Mouse (Mus musculus): ENCODE measurements around the gene Ubtd2. TPM values are rescaled to one million over a fixed set of nuclear protein-coding genes. Genes with fewer than 3 reads are reported as not detected.
"Not testable (repeated sequence)": the region's sequence is repeated elsewhere in the genome, so short reads cannot be mapped to it uniquely, and the experiment has no call there.

Ubtd2 gene
- total RNA-seq, 1 experiment from 2014 or later, result 7.0 TPM

GRCm38 (mm10) chr11:32514853-32515252 is 59.7 kb downstream of the Ubtd2 start:
- not testable (repeated sequence) for ATAC-seq (replicated peaks; ENCODE audit: low read depth, poor library complexity, severe bottlenecking)

- ATAC-seq (replicated peaks; ENCODE audit: low read depth, poor library complexity, severe bottlenecking), result no peak
Observed at GRCm38 (mm10) chr11:32516091-32516490, 60.9 kb downstream of the Ubtd2 start.

GRCm38 (mm10) chr11:32516916-32517712 is 61.9 kb downstream of the Ubtd2 start:
- ATAC-seq (replicated peaks; ENCODE audit: low read depth, poor library complexity, severe bottlenecking), result no peak

- ATAC-seq (replicated peaks; ENCODE audit: low read depth, poor library complexity, severe bottlenecking), result no peak
Observed at GRCm38 (mm10) chr11:32518770-32519169, 63.6 kb downstream of the Ubtd2 start.

- ATAC-seq (replicated peaks; ENCODE audit: low read depth, poor library complexity, severe bottlenecking), result no peak
Observed at GRCm38 (mm10) chr11:32519354-32519753, 64.2 kb downstream of the Ubtd2 start.

- ATAC-seq (replicated peaks; ENCODE audit: low read depth, poor library complexity, severe bottlenecking), result no peak
Observed at GRCm38 (mm10) chr11:32521246-32521645, 66.1 kb downstream of the Ubtd2 start.

- ATAC-seq (replicated peaks; ENCODE audit: low read depth, poor library complexity, severe bottlenecking), result no peak
Observed at GRCm38 (mm10) chr11:32524122-32524920, 69.2 kb downstream of the Ubtd2 start.

- no peak for ATAC-seq (replicated peaks; ENCODE audit: low read depth, poor library complexity, severe bottlenecking)
Observed at GRCm38 (mm10) chr11:32527006-32527405, 71.8 kb downstream of the Ubtd2 start.

GRCm38 (mm10) chr11:32530151-32530550 is 75.0 kb downstream of the Ubtd2 start:
- 0 out of 2 replicates have a peak, but pooled peaks have one; percentile 24 for ATAC-seq (replicated peaks; ENCODE audit: low read depth, poor library complexity, severe bottlenecking)

- no peak for ATAC-seq (replicated peaks; ENCODE audit: low read depth, poor library complexity, severe bottlenecking)
Observed at GRCm38 (mm10) chr11:32531871-32532764, 76.9 kb downstream of the Ubtd2 start, which contains the start of gene Efcab9. Efcab9 (minus strand) TSS chr11:32532081.

- ATAC-seq (replicated peaks; ENCODE audit: low read depth, poor library complexity, severe bottlenecking), result peak; percentile 73
Observed at GRCm38 (mm10) chr11:32532765-32533481, 77.8 kb downstream of the Ubtd2 start, which contains the start of gene Stk10. Stk10 (plus strand) TSS chr11:32533305.

- peak; percentile 65 for ATAC-seq (replicated peaks; ENCODE audit: low read depth, poor library complexity, severe bottlenecking)
Observed at GRCm38 (mm10) chr11:32533482-32534261, 78.5 kb downstream of the Ubtd2 start.

GRCm38 (mm10) chr11:32534453-32535075 is 79.4 kb downstream of the Ubtd2 start:
- ATAC-seq (replicated peaks; ENCODE audit: low read depth, poor library complexity, severe bottlenecking), result no peak

- no peak for ATAC-seq (replicated peaks; ENCODE audit: low read depth, poor library complexity, severe bottlenecking)
Observed at GRCm38 (mm10) chr11:32535646-32536045, 80.5 kb downstream of the Ubtd2 start.

GRCm38 (mm10) chr11:32536954-32537353 is 81.8 kb downstream of the Ubtd2 start:
- no peak for ATAC-seq (replicated peaks; ENCODE audit: low read depth, poor library complexity, severe bottlenecking)

- ATAC-seq (replicated peaks; ENCODE audit: low read depth, poor library complexity, severe bottlenecking), result no peak
Observed at GRCm38 (mm10) chr11:32538435-32538834, 83.3 kb downstream of the Ubtd2 start.

- 0 out of 2 replicates have a peak, but pooled peaks have one; percentile 2 for ATAC-seq (replicated peaks; ENCODE audit: low read depth, poor library complexity, severe bottlenecking)
Observed at GRCm38 (mm10) chr11:32538846-32539245, 83.7 kb downstream of the Ubtd2 start.

GRCm38 (mm10) chr11:32539717-32540116 is 84.5 kb downstream of the Ubtd2 start:
- no peak for ATAC-seq (replicated peaks; ENCODE audit: low read depth, poor library complexity, severe bottlenecking)

All from common myeloid progenitor, adult 5-6 weeks (primary cell).